Mouse (Mus musculus) small intestine, adult 2 months (tissue): ENCODE measurements around the gene Dram1. TPM values are rescaled to one million over a fixed set of nuclear protein-coding genes. Genes with fewer than 3 reads are reported as not detected.

ENCODE experiments used
- H3K27ac ChIP-seq: fragments of 200-500 bp; 2 replicates; pipeline ENCODE4 v1.5.1; 2012; ENCODE audit warnings: low read depth, low read length, control low read depth, inconsistent platforms; ENCODE audit not compliant: insufficient read depth
- H3K27me3 ChIP-seq: fragments of 200-500 bp; 2 replicates; pipeline ENCODE4 v1.6.1; 2012; ENCODE audit warnings: mild to moderate bottlenecking, moderate library complexity, low read length, inconsistent platforms; ENCODE audit not compliant: control insufficient read depth, insufficient read depth
- H3K36me3 ChIP-seq: fragments of 200-500 bp; 2 replicates; pipeline ENCODE4 v1.6.1; 2012; ENCODE audit warnings: mild to moderate bottlenecking, low read length, control low read depth, inconsistent platforms; ENCODE audit not compliant: control insufficient read depth, insufficient read depth
- H3K4me1 ChIP-seq: fragments of 200-500 bp; 2 replicates; pipeline ENCODE4 v1.6.1; 2012; ENCODE audit warnings: low read length, inconsistent platforms, mixed read lengths; ENCODE audit not compliant: control insufficient read depth, insufficient read depth, insufficient read length
- H3K4me3 ChIP-seq: fragments of 200-500 bp; 2 replicates; pipeline ENCODE4 v1.5.1; 2012; ENCODE audit warnings: low read depth, mild to moderate bottlenecking, control low read depth, inconsistent platforms, low read length, moderate library complexity
- CTCF ChIP-seq: fragments of 200-500 bp; IDR thresholded peaks from 2 replicates; pipeline ENCODE4 v1.5.1; 2012; ENCODE audit warnings: low read depth, mild to moderate bottlenecking, control low read depth, inconsistent platforms, low read length, moderate library complexity, mixed read lengths; ENCODE audit not compliant: insufficient replicate concordance, insufficient read length; ENCODE audit errors: extremely low read depth
- POLR2A ChIP-seq: fragments of 200-500 bp; IDR thresholded peaks from 2 replicates; pipeline ENCODE4 v1.6.1; 2012; ENCODE audit warnings: low read depth, mild to moderate bottlenecking, control low read depth, inconsistent platforms, low read length, moderate library complexity
- WGBS: fragments of 180-500 bp; shearing (Covaris S2); methylation state at CpG from one replicate; pipeline ENCODE4 v1.1.7; 2018; 5-methylcytosine and 5-hydroxymethylcytosine counted together
- polyA plus RNA-seq: library from polyadenylated mRNA; depleted of rRNA; stranded (reverse); fragments of >200 nt; gene quantifications from 2 replicates; pipeline ENCODE4 v1.2.3, GENCODE M21; 2012

Dram1 gene
- polyA plus RNA-seq, 1 experiment, result 3.6 TPM

GRCm38 (mm10) chr10:88309851-88310250 is 69.0 kb downstream of the Dram1 start:
- TF ChIP-seq POLR2A (no peak), CTCF (no peak)
- Histone ChIP-seq H3K27me3 (no peaks in the 10 kb centered on the region), H3K27ac (no peak overlapping the region), H3K4me3 (no peak overlapping the region), H3K36me3 (no peaks in the 10 kb centered on the region), H3K4me1 (no peaks in the 10 kb centered on the region)
- WGBS, result 51% methylated on average over 10 of the region's 10 CpGs

GRCm38 (mm10) chr10:88306235-88306634 is 72.6 kb downstream of the Dram1 start:
- no peak overlapping the region for H3K27ac ChIP-seq
- H3K4me3 ChIP-seq, result no peak overlapping the region
- TF ChIP-seq CTCF (no peak), POLR2A (no peak)
- no peaks in the 10 kb centered on the region for H3K27me3 ChIP-seq
- no peaks in the 10 kb centered on the region for H3K4me1 ChIP-seq
- H3K36me3 ChIP-seq, result no peaks in the 10 kb centered on the region
- WGBS, result 97% methylated on average over 3 of the region's 3 CpGs

GRCm38 (mm10) chr10:88304302-88304701 is 74.6 kb downstream of the Dram1 start:
- Histone ChIP-seq H3K36me3 (no peaks in the 10 kb centered on the region), H3K4me1 (no peaks in the 10 kb centered on the region), H3K27ac (no peak overlapping the region), H3K4me3 (no peak overlapping the region), H3K27me3 (no peaks in the 10 kb centered on the region)
- WGBS, result 2% methylated on average over 4 of the region's 4 CpGs
- peak; percentile 59; the same call in 1 of the 2 replicates for TF ChIP-seq CTCF
- no peak for TF ChIP-seq POLR2A

- Histone ChIP-seq H3K27ac (0 out of 2 replicates have a peak overlapping the region, but pooled peaks have one; percentile 23), H3K27me3 (no peaks in the 10 kb centered on the region), H3K4me1 (no peaks in the 10 kb centered on the region), H3K4me3 (no peak overlapping the region), H3K36me3 (no peaks in the 10 kb centered on the region)
- 64% methylated on average over 11 of the region's 11 CpGs for WGBS
- TF ChIP-seq CTCF, result no peak
- TF ChIP-seq POLR2A, result no peak
These were observed 75.8 kb downstream of the Dram1 start for GRCm38 (mm10) chr10:88303079-88303478.

- WGBS, result 70% methylated on average over 6 of the region's 6 CpGs
- no peak overlapping the region for H3K4me3 ChIP-seq
- peak overlapping the region; percentile 12; the same call in 1 of the 2 replicates for H3K27ac ChIP-seq
- TF ChIP-seq CTCF (no peak), POLR2A (no peak)
- H3K36me3 ChIP-seq, result no peaks in the 10 kb centered on the region
- H3K27me3 ChIP-seq, result no peaks in the 10 kb centered on the region
- no peaks in the 10 kb centered on the region for H3K4me1 ChIP-seq
These were observed 76.9 kb downstream of the Dram1 start for GRCm38 (mm10) chr10:88301802-88302470.

- H3K27me3 ChIP-seq, result no peaks in the 10 kb centered on the region
- no peak overlapping the region for H3K27ac ChIP-seq
- no peaks in the 10 kb centered on the region for H3K4me1 ChIP-seq
- TF ChIP-seq POLR2A (no peak), CTCF (no peak)
- WGBS, result 54% methylated on average over 10 of the region's 10 CpGs
- no peaks in the 10 kb centered on the region for H3K36me3 ChIP-seq
- no peak overlapping the region for H3K4me3 ChIP-seq
These were observed 81.9 kb downstream of the Dram1 start for GRCm38 (mm10) chr10:88296991-88297390.

- H3K27me3 ChIP-seq, result no peaks in the 10 kb centered on the region
- TF ChIP-seq POLR2A, result no peak
- TF ChIP-seq CTCF, result no peak
- WGBS, result 85% methylated on average over 6 of the region's 6 CpGs
- no peak overlapping the region for H3K4me3 ChIP-seq
- H3K36me3 ChIP-seq, result no peaks in the 10 kb centered on the region
- H3K27ac ChIP-seq, result no peak overlapping the region
- no peaks in the 10 kb centered on the region for H3K4me1 ChIP-seq
These were observed 83.8 kb downstream of the Dram1 start for GRCm38 (mm10) chr10:88295091-88295490.

- H3K4me1 ChIP-seq, result no peaks in the 10 kb centered on the region
- no peaks in the 10 kb centered on the region for H3K27me3 ChIP-seq
- no peak overlapping the region for H3K27ac ChIP-seq
- no peaks in the 10 kb centered on the region for H3K36me3 ChIP-seq
- WGBS, result 73% methylated on average over 10 of the region's 10 CpGs
- no peak overlapping the region for H3K4me3 ChIP-seq
- TF ChIP-seq CTCF (no peak), POLR2A (no peak)
These were observed 90.8 kb downstream of the Dram1 start for GRCm38 (mm10) chr10:88288061-88288460.
